Mouse (Mus musculus): ENCODE measurements around the gene Ttl. TPM values are rescaled to one million over a fixed set of nuclear protein-coding genes. Genes with fewer than 3 reads are reported as not detected.

Ttl gene
- polyA plus RNA-seq, 1 experiment from 2014 or later, result 17.5 TPM

- Histone ChIP-seq H3K27ac (ENCODE audit: low read depth) (no peak overlapping the region), H3K36me3 (ENCODE audit: insufficient read depth) (no peaks in the 10 kb centered on the region), H3K4me2 (no peak overlapping the region), H3K9ac (no peak overlapping the region), H3K27me3 (ENCODE audit: insufficient read depth, low read length) (no peaks in the 10 kb centered on the region), H3K4me1 (ENCODE audit: insufficient read depth) (no peaks in the 10 kb centered on the region), H3K9me3 (ENCODE audit: low read depth, low read length) (peaks cover 13% of the 10 kb centered on the region; the same call in 1 of the 2 replicates), H3K4me3 (ENCODE audit: low read depth, low read length) (no peak overlapping the region)
- WGBS, result 89% methylated on average over 8 of the region's 8 CpGs
- ATAC-seq (ENCODE audit: insufficient read depth) (no peak), DNase-seq (no peak)
- no peak for TF ChIP-seq CTCF (IDR thresholded peaks at IDR 0.05; ENCODE audit: low read depth)
These were observed 8.5 kb upstream of the Ttl start for GRCm38 (mm10) chr2:129057256-129057655.

- WGBS, result 82% methylated on average over 6 of the region's 6 CpGs
- H3K27ac ChIP-seq (ENCODE audit: low read depth), result no peak overlapping the region
These were observed 7.8 kb upstream of the Ttl start for GRCm38 (mm10) chr2:129057920-129058361.

GRCm38 (mm10) chr2:129061456-129062059 lies 4.2 kb upstream of the Ttl start:
- DNase-seq (no peak), ATAC-seq (ENCODE audit: insufficient read depth) (no peak)
- H3K4me2 ChIP-seq, result no peak overlapping the region
- TF ChIP-seq CTCF (IDR thresholded peaks at IDR 0.05; ENCODE audit: low read depth), result no peak
- H3K36me3 ChIP-seq (ENCODE audit: insufficient read depth), result no peaks in the 10 kb centered on the region
- H3K27ac ChIP-seq (ENCODE audit: low read depth), result no peak overlapping the region
- H3K9ac ChIP-seq, result no peak overlapping the region
- 66% methylated on average over 10 of the region's 10 CpGs for WGBS
- no peaks in the 10 kb centered on the region for H3K27me3 ChIP-seq (ENCODE audit: insufficient read depth, low read length)
- H3K4me1 ChIP-seq (ENCODE audit: insufficient read depth), result no peaks in the 10 kb centered on the region
- peaks cover 9% of the 10 kb centered on the region; the same call in 1 of the 2 replicates for H3K9me3 ChIP-seq (ENCODE audit: low read depth, low read length)
- no peak overlapping the region for H3K4me3 ChIP-seq (ENCODE audit: low read depth, low read length)

More at GRCm38 (mm10) chr2:129057920-129058361, 7.8 kb upstream of the Ttl start:
- Histone ChIP-seq H3K36me3 (ENCODE audit: insufficient read depth) (no peaks in the 10 kb centered on the region), H3K9me3 (ENCODE audit: low read depth, low read length) (peaks cover 13% of the 10 kb centered on the region; the same call in 1 of the 2 replicates), H3K27me3 (ENCODE audit: insufficient read depth, low read length) (no peaks in the 10 kb centered on the region), H3K4me2 (no peak overlapping the region), H3K9ac (no peak overlapping the region), H3K4me3 (ENCODE audit: low read depth, low read length) (no peak overlapping the region), H3K4me1 (ENCODE audit: insufficient read depth) (no peaks in the 10 kb centered on the region)
- DNase-seq (no peak), ATAC-seq (ENCODE audit: insufficient read depth) (no peak)
- TF ChIP-seq CTCF (IDR thresholded peaks at IDR 0.05; ENCODE audit: low read depth), result no peak

- Histone ChIP-seq H3K27ac (ENCODE audit: low read depth) (peak overlapping the region; percentile 56; the same call in 1 of the 2 replicates), H3K4me3 (ENCODE audit: low read depth, low read length) (peak overlapping the region; percentile 82), H3K4me1 (ENCODE audit: insufficient read depth) (peaks cover 3% of the 10 kb centered on the region; the same call in 1 of the 2 replicates), H3K36me3 (ENCODE audit: insufficient read depth) (peaks cover 3% of the 10 kb centered on the region; the same call in 1 of the 2 replicates), H3K9ac (peak overlapping the region; percentile 70), H3K9me3 (ENCODE audit: low read depth, low read length) (no peaks in the 10 kb centered on the region), H3K4me2 (peak overlapping the region; percentile 82), H3K27me3 (ENCODE audit: insufficient read depth, low read length) (no peaks in the 10 kb centered on the region)
- WGBS, result under 1% methylated on average over 20 of the region's 20 CpGs
- no peak for TF ChIP-seq CTCF (IDR thresholded peaks at IDR 0.05; ENCODE audit: low read depth)
- DNase-seq (peak; percentile 79), ATAC-seq (ENCODE audit: insufficient read depth) (peak; percentile 87)
These were observed 584 bp downstream of the Ttl start for GRCm38 (mm10) chr2:129066326-129066725.

DNA sequence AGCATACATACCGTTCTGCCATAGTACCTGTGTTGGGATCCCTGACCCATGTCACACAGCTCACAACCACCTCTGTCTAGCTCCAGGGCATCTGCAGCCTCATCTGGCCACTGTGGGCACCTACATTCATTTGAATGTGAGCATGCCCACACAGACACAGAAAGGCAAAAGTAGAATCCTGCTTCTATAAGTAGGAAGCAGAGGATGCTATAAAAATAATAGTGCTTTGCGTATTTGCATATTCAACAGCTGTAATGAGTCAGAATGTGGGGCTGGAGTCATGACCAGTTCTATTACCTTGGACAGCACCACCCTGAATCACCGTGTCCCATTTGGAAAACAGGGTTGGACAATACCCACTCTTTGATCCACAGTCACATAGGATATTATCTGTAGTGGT lies 4.6 kb downstream of the Ttl start:
- peaks cover 3% of the 10 kb centered on the region; the same call in 1 of the 2 replicates for H3K4me1 ChIP-seq (ENCODE audit: insufficient read depth)
- no peak for TF ChIP-seq CTCF (IDR thresholded peaks at IDR 0.05; ENCODE audit: low read depth)
- no peak overlapping the region for H3K4me3 ChIP-seq (ENCODE audit: low read depth, low read length)
- ATAC-seq (ENCODE audit: insufficient read depth) (no peak), DNase-seq (no peak)
- H3K9me3 ChIP-seq (ENCODE audit: low read depth, low read length), result no peaks in the 10 kb centered on the region
- H3K4me2 ChIP-seq, result no peak overlapping the region
- H3K27me3 ChIP-seq (ENCODE audit: insufficient read depth, low read length), result no peaks in the 10 kb centered on the region
- WGBS, result 78% methylated on average over 3 of the region's 3 CpGs
- no peak overlapping the region for H3K9ac ChIP-seq
- H3K36me3 ChIP-seq (ENCODE audit: insufficient read depth), result peaks cover 3% of the 10 kb centered on the region; the same call in 1 of the 2 replicates
- no peak overlapping the region for H3K27ac ChIP-seq (ENCODE audit: low read depth)

- Histone ChIP-seq H3K4me2 (no peak overlapping the region), H3K27me3 (ENCODE audit: insufficient read depth, low read length) (no peaks in the 10 kb centered on the region), H3K4me1 (ENCODE audit: insufficient read depth) (no peaks in the 10 kb centered on the region), H3K9me3 (ENCODE audit: low read depth, low read length) (no peaks in the 10 kb centered on the region), H3K4me3 (ENCODE audit: low read depth, low read length) (no peak overlapping the region), H3K36me3 (ENCODE audit: insufficient read depth) (peaks cover 43% of the 10 kb centered on the region), H3K27ac (ENCODE audit: low read depth) (no peak overlapping the region), H3K9ac (no peak overlapping the region)
- DNase-seq, result peak; percentile 63
- peak; percentile 60 for TF ChIP-seq CTCF (IDR thresholded peaks at IDR 0.05; ENCODE audit: low read depth)
- no peak for ATAC-seq (ENCODE audit: insufficient read depth)
- 79% methylated on average over 3 of the region's 3 CpGs for WGBS
These were observed 12.6 kb downstream of the Ttl start for GRCm38 (mm10) chr2:129078313-129078712.

GRCm38 (mm10) chr2:129079194-129079593 lies 13.5 kb downstream of the Ttl start:
- no peak overlapping the region for H3K9ac ChIP-seq
- DNase-seq (peak; percentile 49), ATAC-seq (ENCODE audit: insufficient read depth) (no peak)
- H3K27me3 ChIP-seq (ENCODE audit: insufficient read depth, low read length), result no peaks in the 10 kb centered on the region
- H3K4me1 ChIP-seq (ENCODE audit: insufficient read depth), result no peaks in the 10 kb centered on the region
- TF ChIP-seq CTCF (IDR thresholded peaks at IDR 0.05; ENCODE audit: low read depth), result no peak
- WGBS, result 80% methylated on average over 2 of the region's 2 CpGs
- no peak overlapping the region for H3K27ac ChIP-seq (ENCODE audit: low read depth)
- no peaks in the 10 kb centered on the region for H3K9me3 ChIP-seq (ENCODE audit: low read depth, low read length)
- H3K4me3 ChIP-seq (ENCODE audit: low read depth, low read length), result no peak overlapping the region
- H3K4me2 ChIP-seq, result no peak overlapping the region
- H3K36me3 ChIP-seq (ENCODE audit: insufficient read depth), result peaks cover 49% of the 10 kb centered on the region

Data from lung, embryonic 14.5 days (tissue).